Mouse (Mus musculus): ENCODE measurements around the gene Nr2c1. TPM values are rescaled to one million over a fixed set of nuclear protein-coding genes. Genes with fewer than 3 reads are reported as not detected.

The Nr2c1 gene
- 1 to 10 TPM; 8.3 to 9.1 TPM for total RNA-seq (2021)

- DNase-seq (ENCODE audit: extremely low spot score in 1 of 2, low spot score in 1 of 2), result peak; percentile 87
These were observed at the start of gene Nr2c1 for GRCm38 (mm10) chr10:94147756-94148531. Nr2c1 (plus strand) TSS chr10:94148023.

DNA sequence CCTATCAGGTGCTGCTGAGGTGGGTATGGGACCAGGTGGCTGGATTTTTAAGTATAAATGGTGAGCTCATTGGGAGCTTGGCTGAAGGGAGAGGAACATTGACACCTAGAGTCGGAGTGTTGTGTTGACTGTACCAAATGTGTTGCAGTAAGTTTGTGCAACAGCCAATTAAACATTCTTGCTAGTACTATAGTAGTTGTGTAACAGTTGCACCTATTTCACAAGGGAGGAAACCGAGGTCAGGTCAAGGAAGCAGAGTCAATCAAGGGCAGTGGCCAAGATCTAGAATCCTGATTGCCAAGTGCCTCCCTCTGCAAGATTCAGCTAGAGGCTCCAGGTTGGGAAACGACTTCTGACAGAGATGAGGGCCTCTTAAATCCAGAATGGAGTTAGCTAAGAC, 49.7 kb upstream of the Nr2c1 start:
- DNase-seq (ENCODE audit: extremely low spot score in 1 of 2, low spot score in 1 of 2), result no peak

GRCm38 (mm10) chr10:94105498-94105897, 42.3 kb upstream of the Nr2c1 start:
- DNase-seq (ENCODE audit: extremely low spot score in 1 of 2, low spot score in 1 of 2), result no peak

DNA sequence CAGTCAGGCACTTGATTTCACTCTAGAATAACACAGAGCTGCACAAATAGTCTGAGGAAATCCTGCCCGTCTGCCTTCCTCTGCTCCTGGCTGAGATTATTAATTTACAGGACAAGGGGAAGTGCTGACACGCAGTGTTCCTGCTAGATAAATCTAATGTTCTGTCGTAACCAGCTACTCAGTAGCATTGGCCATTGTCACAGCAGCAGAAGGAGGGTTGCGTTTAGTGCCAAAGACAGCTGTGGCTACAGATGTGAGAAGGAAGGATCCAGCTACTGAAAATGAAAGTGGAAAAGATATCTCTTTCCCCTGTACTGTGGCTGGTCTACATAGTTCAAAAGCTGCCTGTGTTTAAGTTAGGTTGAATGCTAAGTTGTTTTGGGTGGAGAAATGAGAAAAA, 40.7 kb upstream of the Nr2c1 start:
- no peak for DNase-seq (ENCODE audit: extremely low spot score in 1 of 2, low spot score in 1 of 2)

GRCm38 (mm10) chr10:94107607-94108006, 40.2 kb upstream of the Nr2c1 start:
- no peak for DNase-seq (ENCODE audit: extremely low spot score in 1 of 2, low spot score in 1 of 2)

DNA sequence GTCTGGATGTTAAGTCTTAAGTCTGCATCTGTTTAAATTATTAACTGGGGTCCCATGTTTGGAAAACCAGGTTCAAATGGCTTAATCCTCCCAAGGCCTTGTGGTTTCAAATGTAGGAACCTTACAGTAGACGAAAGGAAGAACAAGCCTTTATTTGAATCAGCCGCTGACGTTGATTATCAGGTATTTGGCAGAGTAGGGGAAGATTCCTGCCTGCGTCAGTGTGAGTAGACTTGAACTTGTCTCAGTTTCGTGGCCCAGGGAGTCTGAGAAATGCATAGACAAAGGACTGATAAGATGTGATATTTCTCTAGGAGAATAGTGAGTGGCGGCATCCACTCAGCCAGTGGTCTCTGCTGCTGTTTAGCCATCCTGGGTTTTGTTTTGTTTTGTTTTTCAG, 39.0 kb upstream of the Nr2c1 start:
- no peak for DNase-seq (ENCODE audit: extremely low spot score in 1 of 2, low spot score in 1 of 2)

GRCm38 (mm10) chr10:94110834-94111754, 36.7 kb upstream of the Nr2c1 start:
- no peak for DNase-seq (ENCODE audit: extremely low spot score in 1 of 2, low spot score in 1 of 2)

DNA sequence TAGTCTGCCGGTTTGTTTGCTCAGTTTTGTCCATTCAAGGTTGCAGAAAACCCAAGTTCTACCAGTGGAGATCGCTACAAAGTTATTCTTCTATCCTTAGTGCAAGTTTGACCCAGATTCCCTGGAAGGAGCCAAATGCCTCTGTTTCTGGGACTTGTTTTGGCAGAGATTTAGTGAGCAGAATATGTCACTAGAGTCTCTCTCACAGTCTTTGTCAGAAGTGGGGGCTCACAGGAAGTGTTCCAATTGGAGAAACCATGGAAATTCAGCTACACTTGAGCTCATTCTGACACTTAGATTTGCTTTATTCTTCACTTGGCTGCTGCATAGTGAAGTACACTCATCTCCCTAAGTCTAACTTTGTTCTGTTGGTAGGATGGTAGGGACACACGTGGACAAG, 35.6 kb upstream of the Nr2c1 start:
- DNase-seq (ENCODE audit: extremely low spot score in 1 of 2, low spot score in 1 of 2), result no peak

DNA sequence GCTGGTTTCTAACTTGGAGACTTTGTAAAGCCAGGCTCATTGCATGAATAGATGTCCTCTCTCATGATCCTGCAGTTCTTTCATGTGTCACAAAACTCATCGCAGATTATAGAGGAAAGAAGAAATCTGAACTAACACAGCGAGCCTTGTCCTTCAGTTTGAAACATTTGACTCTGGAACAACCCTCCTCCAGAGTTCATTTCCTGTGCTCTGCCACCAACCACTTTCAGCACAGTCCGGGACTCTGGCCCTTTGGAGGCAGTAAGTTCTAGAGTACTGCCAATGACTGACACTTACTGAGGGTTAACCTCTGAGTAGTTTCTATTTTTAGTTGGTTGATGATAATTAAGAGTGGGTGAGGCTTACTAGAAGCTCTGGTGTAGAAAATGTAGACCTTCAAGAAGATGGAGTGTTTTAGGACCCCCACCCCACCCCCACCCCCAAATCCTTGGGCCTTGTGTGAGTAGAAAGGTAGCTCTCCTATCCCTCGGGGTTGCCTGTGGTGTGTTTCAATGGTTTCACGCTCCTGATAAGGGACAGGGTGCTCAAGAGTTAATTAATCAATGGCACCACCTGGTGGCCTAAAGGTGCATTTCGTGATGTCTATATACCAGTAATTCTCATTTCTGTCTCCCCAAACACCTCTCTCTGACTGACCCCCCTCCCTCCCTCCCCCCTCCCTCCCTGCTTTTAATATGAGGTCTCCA, 31.8 kb upstream of the Nr2c1 start:
- DNase-seq (ENCODE audit: extremely low spot score in 1 of 2, low spot score in 1 of 2), result peak; percentile 49 to 89

DNA sequence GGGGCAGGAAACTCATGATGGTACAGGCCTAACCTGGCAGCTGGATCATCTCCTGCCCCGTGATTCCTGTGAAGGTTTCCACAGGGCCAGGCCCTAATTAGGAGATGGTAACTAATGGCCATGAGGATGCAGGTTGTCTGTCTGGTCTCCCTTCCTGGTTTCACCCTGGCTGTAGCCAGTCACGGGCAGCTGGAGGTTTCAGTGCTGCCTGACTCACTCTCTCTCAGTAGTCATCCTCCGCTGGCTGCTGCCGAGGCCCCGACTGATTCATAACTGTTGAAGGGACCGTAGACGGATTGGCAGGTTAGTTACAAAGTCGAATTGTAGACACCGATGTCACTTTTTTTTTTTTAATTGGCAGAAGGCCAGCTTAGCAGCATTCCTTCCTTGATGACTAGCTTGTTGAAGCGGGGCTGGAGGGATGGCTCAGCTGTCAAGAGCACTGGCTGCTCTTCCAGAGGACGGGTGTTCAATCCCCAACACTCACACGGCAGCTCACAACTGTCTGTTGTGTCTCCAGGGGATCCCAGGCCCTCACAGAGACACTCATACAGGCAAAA, 31.0 kb upstream of the Nr2c1 start:
- DNase-seq (ENCODE audit: extremely low spot score in 1 of 2, low spot score in 1 of 2), result no peak

- DNase-seq (ENCODE audit: extremely low spot score in 1 of 2, low spot score in 1 of 2), result no peak
These were observed 29.9 kb upstream of the Nr2c1 start for GRCm38 (mm10) chr10:94117916-94118315.

DNA sequence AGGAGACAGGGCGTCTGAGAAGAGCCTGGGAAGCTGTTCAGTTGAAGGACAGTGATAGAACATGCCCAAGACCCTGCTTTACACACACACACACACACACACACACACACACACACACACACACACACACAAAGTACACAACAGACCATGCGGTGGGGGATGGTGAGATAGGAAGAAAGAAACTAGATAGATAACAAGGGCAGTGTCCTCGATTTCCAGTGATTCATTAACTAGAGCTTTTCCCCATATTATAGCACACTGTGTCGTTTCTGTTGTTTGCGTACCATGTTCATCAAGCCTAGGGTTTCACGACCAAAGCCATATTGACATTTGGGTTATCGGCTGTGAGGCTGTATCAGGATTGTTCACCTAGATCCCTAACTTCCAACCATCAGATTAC, 28.8 kb upstream of the Nr2c1 start:
- no peak for DNase-seq (ENCODE audit: extremely low spot score in 1 of 2, low spot score in 1 of 2)

- DNase-seq (ENCODE audit: extremely low spot score in 1 of 2, low spot score in 1 of 2), result no peak
These were observed 27.1 kb upstream of the Nr2c1 start for GRCm38 (mm10) chr10:94120676-94121075.

GRCm38 (mm10) chr10:94122595-94122994, 25.2 kb upstream of the Nr2c1 start:
- DNase-seq (ENCODE audit: extremely low spot score in 1 of 2, low spot score in 1 of 2), result no peak

DNA sequence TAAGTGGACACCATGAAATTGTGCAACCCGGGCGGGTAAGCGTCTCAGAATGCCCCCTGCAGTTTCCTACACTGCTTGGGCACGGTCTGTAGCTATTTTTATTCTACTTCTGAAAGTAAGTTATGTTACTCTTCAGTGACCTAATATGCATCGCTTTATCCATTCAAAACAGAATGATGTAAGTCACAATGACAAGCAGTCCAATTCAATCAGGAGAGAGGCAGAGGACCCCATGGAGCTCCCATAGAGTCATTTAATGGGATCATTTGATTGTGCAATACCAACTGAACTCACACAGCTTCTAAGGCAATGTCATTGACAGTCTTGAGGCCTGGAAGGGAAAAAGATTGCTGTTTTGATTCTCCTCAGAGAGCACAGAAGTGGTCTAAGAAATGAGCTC, 24.2 kb upstream of the Nr2c1 start:
- no peak for DNase-seq (ENCODE audit: extremely low spot score in 1 of 2, low spot score in 1 of 2)

DNA sequence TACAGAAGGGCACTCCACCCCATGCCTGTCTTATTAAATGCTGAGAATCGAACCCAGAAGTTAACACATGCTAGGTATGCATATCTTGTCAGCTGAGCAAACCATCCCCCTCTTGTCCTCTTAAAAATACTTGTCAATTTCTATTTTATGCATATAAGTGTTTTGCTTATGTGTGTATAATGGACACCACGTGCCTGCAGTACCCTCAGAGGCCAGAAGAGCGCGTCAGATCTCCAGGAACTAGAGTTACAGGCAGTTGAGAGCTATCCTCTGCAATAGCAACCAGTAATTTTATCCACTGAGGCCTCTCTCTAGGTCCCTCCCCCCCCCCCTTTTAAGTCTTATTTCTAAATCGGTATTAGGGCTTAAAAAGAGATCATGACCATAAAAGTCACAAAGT, 23.4 kb upstream of the Nr2c1 start:
- no peak for DNase-seq (ENCODE audit: extremely low spot score in 1 of 2, low spot score in 1 of 2)

DNA sequence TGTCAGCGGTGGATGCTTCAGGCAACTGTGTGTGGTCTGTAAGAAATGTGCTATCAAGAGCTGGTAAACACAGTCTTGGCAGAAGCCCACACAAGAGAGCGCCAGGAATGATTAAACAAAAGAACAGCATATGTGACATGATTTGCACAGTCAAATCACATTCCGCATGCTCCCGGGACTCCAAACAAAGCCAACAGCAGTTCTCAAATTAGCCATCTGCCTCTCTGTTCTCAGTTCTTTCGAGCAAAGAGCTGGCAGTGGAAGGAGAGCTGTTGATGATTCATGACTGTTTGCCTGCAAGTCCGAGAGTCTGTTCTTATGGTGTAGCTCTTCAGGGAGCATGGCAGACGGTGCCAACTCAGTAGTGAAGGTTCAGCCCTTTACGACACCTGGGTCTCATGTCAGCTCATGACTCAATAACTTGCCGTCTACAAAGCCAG, 18.1 kb upstream of the Nr2c1 start:
- peak; percentile 28 to 31 for DNase-seq (ENCODE audit: extremely low spot score in 1 of 2, low spot score in 1 of 2)

- DNase-seq (ENCODE audit: extremely low spot score in 1 of 2, low spot score in 1 of 2), result no peak
These were observed 14.7 kb upstream of the Nr2c1 start for GRCm38 (mm10) chr10:94133081-94133480.

DNA sequence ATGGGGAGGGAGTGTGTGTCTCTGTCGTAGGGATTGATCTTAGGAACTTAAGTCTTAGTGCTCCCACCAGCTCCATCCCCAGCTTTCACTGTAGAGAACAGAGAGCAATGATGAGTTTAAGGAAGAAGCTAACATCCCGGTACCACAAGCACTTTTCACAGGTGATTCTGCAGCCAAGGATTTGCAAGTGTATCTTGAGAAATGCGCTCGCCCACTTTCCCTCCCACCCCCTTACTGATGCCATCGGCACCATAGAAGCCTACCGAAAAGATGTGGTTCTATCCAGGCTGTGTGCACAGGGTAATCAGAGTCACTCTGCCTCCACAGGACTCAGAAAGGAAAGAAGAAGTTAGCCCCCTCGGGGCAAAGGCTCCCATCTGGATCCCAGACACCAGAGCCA, 14.1 kb upstream of the Nr2c1 start:
- no peak for DNase-seq (ENCODE audit: extremely low spot score in 1 of 2, low spot score in 1 of 2)

GRCm38 (mm10) chr10:94134535-94135390, 13.1 kb upstream of the Nr2c1 start:
- DNase-seq (ENCODE audit: extremely low spot score in 1 of 2, low spot score in 1 of 2), result no peak

Data from layer of hippocampus, postnatal 25 days (tissue).